Mouse (Mus musculus) forebrain, embryonic 12.5 days (tissue): ENCODE results near the gene Gm15319. TPM values are rescaled to one million over a fixed set of nuclear protein-coding genes. Genes with fewer than 3 reads are reported as not detected.
"Not testable (repeated sequence)": the region's sequence is repeated elsewhere in the genome, so short reads cannot be mapped to it uniquely, and the experiment has no call there.

Source experiments
- ATAC-seq: fragments of 200-750 bp; cut with Nextera tagmentation; 2 replicates; pipeline ENCODE4 v1.8.0; 2017; ENCODE audit warnings: moderate TSS enrichment; ENCODE audit not compliant: low FRiP score
- H3K27ac ChIP-seq: fragments of 300-500 bp; sonication (generic); 2 replicates; pipeline ENCODE4 v1.5.1; 2016; ENCODE audit warnings: mild to moderate bottlenecking
- H3K27me3 ChIP-seq: fragments of 300-500 bp; sonication (generic); 2 replicates; pipeline ENCODE4 v1.6.1; 2016; ENCODE audit warnings: mild to moderate bottlenecking
- H3K36me3 ChIP-seq: fragments of 300-500 bp; sonication (generic); replicated peaks from 2 replicates; pipeline ENCODE4 v1.6.1; 2016; ENCODE audit warnings: mild to moderate bottlenecking
- H3K4me1 ChIP-seq: fragments of 300-500 bp; sonication (generic); 2 replicates; pipeline ENCODE4 v1.6.1; 2016
- H3K4me2 ChIP-seq: fragments of 300-500 bp; sonication (generic); 2 replicates; pipeline ENCODE4 v1.6.1; 2016; ENCODE audit warnings: mild to moderate bottlenecking, moderate library complexity
- H3K4me3 ChIP-seq: fragments of 300-500 bp; sonication (generic); replicated peaks from 2 replicates; pipeline ENCODE4 v1.5.1; 2016; ENCODE audit warnings: mild to moderate bottlenecking
- H3K9ac ChIP-seq: fragments of 300-500 bp; sonication (generic); 2 replicates; pipeline ENCODE4 v1.6.1; 2016; ENCODE audit warnings: mild to moderate bottlenecking
- H3K9me3 ChIP-seq: fragments of 300-500 bp; sonication (generic); 2 replicates; pipeline ENCODE4 v1.6.1; 2016
- WGBS: fragments of 180-500 bp; shearing (Covaris S2); methylation state at CpG from one replicate; pipeline ENCODE4 v1.1.7; 2016; 5-methylcytosine and 5-hydroxymethylcytosine counted together
- polyA plus RNA-seq: library from polyadenylated mRNA; unstranded; fragments of >200 nt; fragmentation: Nextera tagmentation; extraction: Ambion mirVana; gene quantifications from 2 replicates; pipeline ENCODE4 v1.2.1, GENCODE M21; 2016

Gene Gm15319
- polyA plus RNA-seq, 1 experiment from 2014 or later, result not detected

DNA sequence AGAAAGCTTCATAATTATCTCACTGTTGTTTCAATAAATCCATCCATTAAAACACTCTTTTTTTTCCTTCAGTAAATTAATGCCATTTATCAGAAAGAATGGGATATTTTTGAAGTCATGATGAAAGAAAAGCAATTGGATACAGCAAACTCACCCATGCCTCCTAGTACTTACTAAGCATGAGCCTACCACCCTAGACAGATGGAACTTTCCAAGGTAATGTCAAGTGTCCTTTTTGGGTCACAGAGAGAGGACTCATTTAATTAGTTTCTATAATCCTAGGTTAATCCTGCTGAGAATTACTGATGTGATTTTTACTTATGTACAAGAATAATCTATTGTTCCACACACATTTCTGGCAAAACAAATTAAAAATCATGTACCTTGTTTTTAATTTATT is 69.0 kb downstream of the Gm15319 start:
- H3K4me1 ChIP-seq, H3K4me2 ChIP-seq, H3K36me3 ChIP-seq, H3K9me3 ChIP-seq, H3K9ac ChIP-seq, H3K27ac ChIP-seq, ATAC-seq, H3K4me3 ChIP-seq, H3K27me3 ChIP-seq: not testable (repeated sequence)

- 88% methylated on average over 5 of the region's 8 CpGs for WGBS
- H3K4me2 ChIP-seq, H3K9ac ChIP-seq, ATAC-seq, H3K4me3 ChIP-seq, H3K27me3 ChIP-seq, H3K4me1 ChIP-seq, H3K36me3 ChIP-seq, H3K9me3 ChIP-seq, H3K27ac ChIP-seq: not testable (repeated sequence)
These were observed 73.0 kb downstream of the Gm15319 start for GRCm38 (mm10) chr8:20290015-20290414.

DNA sequence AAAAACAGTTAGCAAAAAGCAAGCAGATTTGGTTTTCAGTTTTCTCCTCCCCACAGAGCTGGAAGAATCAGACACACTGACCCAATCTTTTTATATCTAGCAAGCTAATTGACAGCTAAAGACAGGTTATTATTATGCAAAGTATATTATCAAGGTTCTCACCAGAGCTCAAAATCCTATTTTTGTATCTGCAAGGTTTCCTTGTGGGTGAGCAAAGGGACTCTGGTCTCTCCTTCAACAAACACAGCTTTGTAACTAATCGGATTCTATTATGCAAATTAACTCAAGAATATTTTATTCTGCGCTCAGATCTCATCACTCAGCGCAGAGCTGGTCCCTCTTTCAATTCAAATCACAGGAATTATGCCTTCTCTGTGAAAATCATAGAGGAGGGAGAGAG is 74.1 kb downstream of the Gm15319 start:
- not testable (repeated sequence) for ATAC-seq, H3K4me1 ChIP-seq, H3K36me3 ChIP-seq, H3K9ac ChIP-seq, H3K4me2 ChIP-seq, H3K9me3 ChIP-seq, H3K4me3 ChIP-seq, H3K27ac ChIP-seq, H3K27me3 ChIP-seq
- 86% methylated on average over 2 of the region's 3 CpGs for WGBS

GRCm38 (mm10) chr8:20287706-20288105 is 75.3 kb downstream of the Gm15319 start:
- H3K4me1 ChIP-seq, H3K27ac ChIP-seq, H3K9ac ChIP-seq, H3K4me2 ChIP-seq, H3K4me3 ChIP-seq, H3K27me3 ChIP-seq, ATAC-seq, H3K9me3 ChIP-seq, H3K36me3 ChIP-seq: not testable (repeated sequence)
- WGBS, result 90% methylated on average over 3 of the region's 3 CpGs
